Mouse (Mus musculus) limb, embryonic 11.5 days (tissue): ENCODE data around the gene Limch1. TPM values are rescaled to one million over a fixed set of nuclear protein-coding genes. Genes with fewer than 3 reads are reported as not detected.

Experiments
- ATAC-seq: fragments of 200-750 bp; cut with Nextera tagmentation; 2 replicates; pipeline ENCODE4 v1.8.0; 2017; ENCODE audit warnings: low read depth; ENCODE audit not compliant: insufficient number of reproducible peaks, low FRiP score, low TSS enrichment
- DNase-seq: peaks from one replicate; pipeline ENCODE4 v3.0.0-alpha.2; 2015; ENCODE audit warnings: low spot score
- H3K27ac ChIP-seq: fragments of 300-500 bp; sonication (generic); replicated peaks from 2 replicates; pipeline ENCODE4 v1.5.1; 2014; ENCODE audit warnings: low read depth, mild to moderate bottlenecking, low read length
- H3K27me3 ChIP-seq: fragments of 300-500 bp; sonication (generic); 2 replicates; pipeline ENCODE4 v1.6.1; 2014; ENCODE audit warnings: mild to moderate bottlenecking, low read length, mixed read lengths; ENCODE audit not compliant: control insufficient read depth, insufficient read depth
- H3K36me3 ChIP-seq: fragments of 300-500 bp; sonication (generic); 2 replicates; pipeline ENCODE4 v1.6.1; 2014; ENCODE audit warnings: mild to moderate bottlenecking, low read length, moderate library complexity, mixed read lengths; ENCODE audit not compliant: control insufficient read depth, insufficient read depth
- H3K4me1 ChIP-seq: fragments of 300-500 bp; sonication (generic); 2 replicates; pipeline ENCODE4 v1.6.1; 2014; ENCODE audit warnings: low read length, mixed read lengths; ENCODE audit not compliant: control insufficient read depth, insufficient read depth
- H3K4me2 ChIP-seq: fragments of 300-500 bp; sonication (generic); 2 replicates; pipeline ENCODE4 v1.6.1; 2014; ENCODE audit warnings: low read depth, mild to moderate bottlenecking, moderate library complexity; ENCODE audit not compliant: severe bottlenecking
- H3K4me3 ChIP-seq: fragments of 300-500 bp; sonication (generic); 2 replicates; pipeline ENCODE4 v1.5.1; 2014; ENCODE audit warnings: low read depth, low read length
- H3K9ac ChIP-seq: fragments of 300-500 bp; sonication (generic); 2 replicates; pipeline ENCODE4 v1.6.1; 2014; ENCODE audit warnings: mild to moderate bottlenecking, low read length
- H3K9me3 ChIP-seq: fragments of 300-500 bp; sonication (generic); 2 replicates; pipeline ENCODE4 v1.6.1; 2016; ENCODE audit warnings: low read length; ENCODE audit not compliant: control insufficient read depth
- WGBS: fragments of 180-500 bp; shearing (Covaris S2); extraction: QIAGEN DNeasy Blood & Tissue Kit; methylation state at CpG from one replicate; pipeline ENCODE4 v1.1.7; 2014; 5-methylcytosine and 5-hydroxymethylcytosine counted together
- polyA plus RNA-seq: library from polyadenylated mRNA; unstranded; fragments of >200 nt; fragmentation: Nextera tagmentation; extraction: Ambion mirVana; gene quantifications from 2 replicates; pipeline ENCODE4 v1.2.1, GENCODE M21; 2014

The Limch1 gene
- polyA plus RNA-seq, 1 experiment from 2014 or later, result 39.7 TPM

- Histone ChIP-seq H3K36me3 (no peaks in the 10 kb centered on the region), H3K9ac (no peak overlapping the region), H3K4me1 (no peaks in the 10 kb centered on the region), H3K4me2 (no peak overlapping the region), H3K27me3 (no peaks in the 10 kb centered on the region), H3K4me3 (no peak overlapping the region), H3K27ac (no peak overlapping the region), H3K9me3 (no peaks in the 10 kb centered on the region)
- DNase-seq, result no peak
- WGBS, result 59% methylated on average over 6 of the region's 6 CpGs
- ATAC-seq, result no peak
Observed at GRCm38 (mm10) chr5:66815877-66816276, 70.2 kb downstream of the Limch1 start.

- H3K4me3 ChIP-seq, result no peak overlapping the region
- no peaks in the 10 kb centered on the region for H3K4me1 ChIP-seq
- no peak for DNase-seq
- no peaks in the 10 kb centered on the region for H3K36me3 ChIP-seq
- no peak overlapping the region for H3K9ac ChIP-seq
- WGBS, result 72% methylated on average over 18 of the region's 18 CpGs
- no peaks in the 10 kb centered on the region for H3K27me3 ChIP-seq
- H3K4me2 ChIP-seq, result no peak overlapping the region
- ATAC-seq, result no peak
- H3K27ac ChIP-seq, result no peak overlapping the region
- no peaks in the 10 kb centered on the region for H3K9me3 ChIP-seq
Observed at GRCm38 (mm10) chr5:66816751-66817150, 71.1 kb downstream of the Limch1 start.

GRCm38 (mm10) chr5:66817184-66817956 lies 71.7 kb downstream of the Limch1 start:
- no peak overlapping the region for H3K4me3 ChIP-seq
- no peaks in the 10 kb centered on the region for H3K27me3 ChIP-seq
- H3K36me3 ChIP-seq, result no peaks in the 10 kb centered on the region
- no peak overlapping the region for H3K27ac ChIP-seq
- WGBS, result 94% methylated on average over 8 of the region's 8 CpGs
- no peak overlapping the region for H3K9ac ChIP-seq
- DNase-seq (no peak), ATAC-seq (no peak)
- H3K9me3 ChIP-seq, result no peaks in the 10 kb centered on the region
- H3K4me2 ChIP-seq, result no peak overlapping the region
- no peaks in the 10 kb centered on the region for H3K4me1 ChIP-seq

GRCm38 (mm10) chr5:66822500-66823205 lies 77.0 kb downstream of the Limch1 start:
- Histone ChIP-seq H3K27ac (0 out of 2 replicates have a peak overlapping the region, but pooled peaks have one; percentile 15), H3K9me3 (no peaks in the 10 kb centered on the region), H3K36me3 (no peaks in the 10 kb centered on the region), H3K27me3 (no peaks in the 10 kb centered on the region), H3K4me2 (no peak overlapping the region), H3K4me1 (no peaks in the 10 kb centered on the region), H3K4me3 (no peak overlapping the region), H3K9ac (no peak overlapping the region)
- 90% methylated on average over 6 of the region's 6 CpGs for WGBS
- ATAC-seq, result no peak
- no peak for DNase-seq

- Histone ChIP-seq H3K9ac (no peak overlapping the region), H3K27me3 (no peaks in the 10 kb centered on the region), H3K4me1 (no peaks in the 10 kb centered on the region), H3K36me3 (no peaks in the 10 kb centered on the region), H3K4me3 (no peak overlapping the region), H3K27ac (no peak overlapping the region), H3K4me2 (no peak overlapping the region), H3K9me3 (no peaks in the 10 kb centered on the region)
- WGBS, result 92% methylated on average over 4 of the region's 4 CpGs
- DNase-seq (no peak), ATAC-seq (no peak)
Observed at GRCm38 (mm10) chr5:66825586-66825985, 80.0 kb downstream of the Limch1 start.

GRCm38 (mm10) chr5:66826844-66827243 lies 81.2 kb downstream of the Limch1 start:
- Histone ChIP-seq H3K27ac (no peak overlapping the region), H3K4me2 (no peak overlapping the region), H3K27me3 (no peaks in the 10 kb centered on the region), H3K36me3 (no peaks in the 10 kb centered on the region), H3K9ac (no peak overlapping the region), H3K4me1 (no peaks in the 10 kb centered on the region), H3K4me3 (no peak overlapping the region), H3K9me3 (no peaks in the 10 kb centered on the region)
- 84% methylated on average over 8 of the region's 8 CpGs for WGBS
- DNase-seq, result no peak
- no peak for ATAC-seq

GRCm38 (mm10) chr5:66829505-66829904 lies 83.9 kb downstream of the Limch1 start:
- Histone ChIP-seq H3K4me3 (no peak overlapping the region), H3K4me2 (no peak overlapping the region), H3K4me1 (no peaks in the 10 kb centered on the region), H3K9me3 (no peaks in the 10 kb centered on the region), H3K27me3 (no peaks in the 10 kb centered on the region), H3K9ac (no peak overlapping the region), H3K27ac (no peak overlapping the region), H3K36me3 (no peaks in the 10 kb centered on the region)
- DNase-seq (no peak), ATAC-seq (no peak)
- 81% methylated on average over 5 of the region's 5 CpGs for WGBS

GRCm38 (mm10) chr5:66830206-66830605 lies 84.6 kb downstream of the Limch1 start:
- ATAC-seq (no peak), DNase-seq (no peak)
- WGBS, result 94% methylated on average over 10 of the region's 10 CpGs
- H3K9me3 ChIP-seq, result no peaks in the 10 kb centered on the region
- H3K27ac ChIP-seq, result no peak overlapping the region
- no peak overlapping the region for H3K9ac ChIP-seq
- H3K27me3 ChIP-seq, result no peaks in the 10 kb centered on the region
- H3K36me3 ChIP-seq, result no peaks in the 10 kb centered on the region
- H3K4me2 ChIP-seq, result no peak overlapping the region
- no peak overlapping the region for H3K4me3 ChIP-seq
- H3K4me1 ChIP-seq, result no peaks in the 10 kb centered on the region
